Mouse (Mus musculus): ENCODE data around the gene Rufy1.

GRCm38 (mm10) chr11:50394731-50395130, 36.2 kb downstream of the Rufy1 start:
- no peak for TF ChIP-seq CTCF (IDR thresholded peaks at IDR 0.05; ENCODE audit: control insufficient read depth, insufficient read depth, low read length)
- no peak for TF ChIP-seq POLR2A (IDR thresholded peaks at IDR 0.05; ENCODE audit: borderline replicate concordance, control insufficient read depth, low read depth, low read length)

All from bone marrow, adult 2 months (tissue).